Mouse (Mus musculus): ENCODE data around the gene Gpr88. TPM values are rescaled to one million over a fixed set of nuclear protein-coding genes. Genes with fewer than 3 reads are reported as not detected.

Gpr88 gene
- total and polyA plus RNA-seq, 2 experiments from 2014 or later, result 0.15 TPM; not detected in 1

DNA sequence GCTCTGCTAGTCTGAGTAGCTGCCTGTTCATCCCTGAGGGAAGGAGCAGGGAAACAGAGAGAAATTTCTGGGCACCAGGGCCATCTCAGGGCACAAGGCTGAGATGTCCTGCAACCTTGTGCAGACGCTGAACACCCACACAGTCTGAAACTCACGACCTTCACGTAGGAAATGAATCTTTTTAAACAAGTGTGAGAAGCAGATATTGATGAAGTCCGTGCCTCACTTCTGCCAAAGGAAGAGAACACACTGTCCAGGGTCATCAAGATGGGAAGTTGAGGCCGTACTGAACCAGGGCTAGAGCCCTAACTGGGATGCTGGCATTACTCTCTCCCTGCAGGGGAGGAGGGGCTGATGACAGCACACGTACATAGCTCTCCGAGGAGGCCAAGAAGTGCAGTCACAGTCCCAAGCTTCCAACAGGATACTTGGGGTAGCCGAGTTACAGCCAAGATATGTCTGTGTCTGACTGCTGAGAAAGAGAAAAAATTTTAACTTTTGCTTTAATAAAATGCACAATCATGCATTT is 46.9 kb downstream of the Gpr88 start:
- no peak overlapping the region for H3K27ac ChIP-seq (ENCODE audit: low read depth)
- no peak for TF ChIP-seq EP300 (IDR thresholded peaks at IDR 0.05; ENCODE audit: low read depth)
- no peak overlapping the region for H3K9ac ChIP-seq (replicated peaks; ENCODE audit: low read depth, low read length)
- DNase-seq (ENCODE audit: low spot score) (no peak), ATAC-seq (ENCODE audit: insufficient read depth, low read depth) (no peak)
- no peak overlapping the region for H3K4me3 ChIP-seq (ENCODE audit: low read depth, low read length)
- 0 out of 2 replicates have a peak, but pooled peaks cover 11% of the 10 kb centered on the region for H3K4me1 ChIP-seq (ENCODE audit: control insufficient read depth, insufficient read depth)
- H3K4me2 ChIP-seq (ENCODE audit: low read depth, low read length), result no peak overlapping the region
- WGBS, result 44% methylated on average over 8 of the region's 8 CpGs
- no peaks in the 10 kb centered on the region for H3K36me3 ChIP-seq (replicated peaks; ENCODE audit: control insufficient read depth, insufficient read depth, low read length)
- H3K27me3 ChIP-seq (ENCODE audit: control insufficient read depth, insufficient read depth, low read length), result no peaks in the 10 kb centered on the region
- no peaks in the 10 kb centered on the region for H3K9me3 ChIP-seq (replicated peaks; ENCODE audit: control insufficient read depth, low read length)

DNA sequence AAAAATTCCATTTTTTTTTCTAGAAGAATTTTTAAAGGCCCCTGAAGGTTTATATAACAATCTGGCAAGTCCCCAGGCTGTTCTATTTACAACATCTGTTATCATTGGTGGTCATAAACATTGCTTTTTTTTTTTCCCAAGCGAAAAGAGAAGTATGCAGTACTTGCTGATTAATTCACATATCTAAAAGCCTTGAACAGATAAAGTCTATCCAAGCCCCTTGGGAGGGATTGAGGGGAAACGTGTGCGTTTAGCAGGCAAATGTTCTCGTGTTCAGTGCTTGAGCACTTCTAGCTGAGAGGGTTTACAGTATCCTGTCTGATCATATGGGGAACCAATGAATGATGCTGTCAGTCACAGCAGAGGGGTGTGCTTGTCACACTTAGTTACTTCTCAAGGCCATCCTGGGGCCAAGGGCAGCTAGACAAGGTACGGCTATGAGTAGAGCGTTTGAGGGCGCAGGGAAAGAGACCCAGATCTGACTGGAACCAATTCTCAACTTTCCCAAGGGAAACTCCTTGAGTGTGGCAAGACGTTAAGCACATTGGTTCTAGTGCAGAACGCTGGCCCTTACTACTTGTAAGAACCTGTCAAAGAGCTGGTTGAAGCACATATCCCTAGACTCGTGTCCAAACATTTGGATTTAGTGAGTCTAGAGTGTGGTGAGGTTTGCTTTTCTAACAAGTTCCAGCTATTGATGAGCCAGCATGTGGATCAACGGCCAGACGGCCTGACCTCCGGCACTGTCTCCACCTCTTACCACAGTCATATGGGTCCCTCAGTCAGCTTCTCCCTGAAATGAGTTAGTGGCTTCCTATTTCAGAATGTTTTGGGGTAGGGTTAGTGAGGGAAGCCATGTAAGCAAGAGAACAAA is 47.7 kb downstream of the Gpr88 start:
- Histone ChIP-seq H3K36me3 (replicated peaks; ENCODE audit: control insufficient read depth, insufficient read depth, low read length) (no peaks in the 10 kb centered on the region), H3K9ac (replicated peaks; ENCODE audit: low read depth, low read length) (no peak overlapping the region), H3K27me3 (ENCODE audit: control insufficient read depth, insufficient read depth, low read length) (no peaks in the 10 kb centered on the region), H3K27ac (ENCODE audit: low read depth) (no peak overlapping the region; the same call in 1 of the 2 replicates), H3K4me2 (ENCODE audit: low read depth, low read length) (no peak overlapping the region), H3K4me3 (ENCODE audit: low read depth, low read length) (no peak overlapping the region), H3K9me3 (replicated peaks; ENCODE audit: control insufficient read depth, low read length) (no peaks in the 10 kb centered on the region), H3K4me1 (ENCODE audit: control insufficient read depth, insufficient read depth) (0 out of 2 replicates have a peak, but pooled peaks cover 11% of the 10 kb centered on the region)
- TF ChIP-seq CTCF (IDR thresholded peaks at IDR 0.05; ENCODE audit: low read depth) (no peak), EP300 (IDR thresholded peaks at IDR 0.05; ENCODE audit: low read depth) (no peak)
- WGBS, result 54% methylated on average over 13 of the region's 13 CpGs
- DNase-seq (ENCODE audit: low spot score) (no peak), ATAC-seq (ENCODE audit: insufficient read depth, low read depth) (no peak)

DNA sequence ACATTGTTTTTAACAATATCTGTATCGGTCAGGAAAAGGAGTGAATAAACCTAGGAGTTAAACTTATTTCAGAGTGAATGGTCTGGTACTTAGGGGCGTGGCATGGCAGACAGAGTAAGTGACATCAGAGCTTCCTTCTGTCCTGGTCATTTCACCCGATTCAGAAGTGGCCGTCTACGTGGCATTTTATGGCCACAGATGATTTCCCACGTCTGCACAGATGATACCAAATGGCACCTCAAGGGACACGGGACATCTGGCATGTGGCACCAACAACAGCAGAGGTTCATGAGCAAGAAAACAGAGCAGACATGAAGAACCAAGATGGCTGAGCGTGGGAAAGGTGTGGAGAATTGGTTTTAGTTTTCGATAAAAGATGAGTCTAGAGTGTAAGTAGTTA is 48.7 kb downstream of the Gpr88 start:
- Histone ChIP-seq H3K9me3 (replicated peaks; ENCODE audit: control insufficient read depth, low read length) (no peaks in the 10 kb centered on the region), H3K9ac (replicated peaks; ENCODE audit: low read depth, low read length) (no peak overlapping the region), H3K4me1 (ENCODE audit: control insufficient read depth, insufficient read depth) (0 out of 2 replicates have a peak, but pooled peaks cover 11% of the 10 kb centered on the region), H3K4me3 (ENCODE audit: low read depth, low read length) (no peak overlapping the region), H3K36me3 (replicated peaks; ENCODE audit: control insufficient read depth, insufficient read depth, low read length) (no peaks in the 10 kb centered on the region), H3K27me3 (ENCODE audit: control insufficient read depth, insufficient read depth, low read length) (no peaks in the 10 kb centered on the region), H3K27ac (ENCODE audit: low read depth) (0 out of 2 replicates have a peak overlapping the region, but pooled peaks have one; percentile 5), H3K4me2 (ENCODE audit: low read depth, low read length) (no peak overlapping the region)
- peak; percentile 48 for DNase-seq (ENCODE audit: low spot score)
- no peak for TF ChIP-seq CTCF (IDR thresholded peaks at IDR 0.05; ENCODE audit: low read depth)
- no peak for TF ChIP-seq EP300 (IDR thresholded peaks at IDR 0.05; ENCODE audit: low read depth)
- 0 out of 2 replicates have a peak, but pooled peaks have one; percentile 24 for ATAC-seq (ENCODE audit: insufficient read depth, low read depth)
- WGBS, result 62% methylated on average over 9 of the region's 9 CpGs

DNA sequence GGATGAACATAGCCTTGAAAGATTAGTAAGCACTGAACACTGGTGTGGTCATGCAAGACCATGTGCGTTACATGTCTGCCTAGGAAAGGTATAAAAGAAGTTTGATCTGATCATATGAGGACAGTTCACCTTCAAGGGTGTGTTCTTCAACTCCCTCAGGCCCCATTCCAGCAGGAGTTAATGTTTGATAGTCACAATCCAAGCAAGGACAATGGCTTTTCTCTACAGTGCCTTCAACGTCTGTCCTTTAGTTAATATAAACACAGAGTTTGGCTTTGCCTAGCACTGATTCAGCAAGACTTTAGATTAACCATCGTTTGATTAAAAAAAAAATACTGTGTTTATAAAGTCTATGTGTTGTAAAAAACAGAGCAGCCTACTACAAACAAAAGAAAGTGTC is 49.4 kb downstream of the Gpr88 start:
- Histone ChIP-seq H3K27ac (ENCODE audit: low read depth) (no peak overlapping the region), H3K27me3 (ENCODE audit: control insufficient read depth, insufficient read depth, low read length) (no peaks in the 10 kb centered on the region), H3K4me1 (ENCODE audit: control insufficient read depth, insufficient read depth) (0 out of 2 replicates have a peak, but pooled peaks cover 11% of the 10 kb centered on the region), H3K9me3 (replicated peaks; ENCODE audit: control insufficient read depth, low read length) (no peaks in the 10 kb centered on the region), H3K9ac (replicated peaks; ENCODE audit: low read depth, low read length) (no peak overlapping the region), H3K4me2 (ENCODE audit: low read depth, low read length) (no peak overlapping the region), H3K36me3 (replicated peaks; ENCODE audit: control insufficient read depth, insufficient read depth, low read length) (no peaks in the 10 kb centered on the region), H3K4me3 (ENCODE audit: low read depth, low read length) (no peak overlapping the region)
- no peak for DNase-seq (ENCODE audit: low spot score)
- 49% methylated on average over 3 of the region's 3 CpGs for WGBS
- no peak for ATAC-seq (ENCODE audit: insufficient read depth, low read depth)
- TF ChIP-seq EP300 (IDR thresholded peaks at IDR 0.05; ENCODE audit: low read depth), result no peak
- no peak for TF ChIP-seq CTCF (IDR thresholded peaks at IDR 0.05; ENCODE audit: low read depth)

DNA sequence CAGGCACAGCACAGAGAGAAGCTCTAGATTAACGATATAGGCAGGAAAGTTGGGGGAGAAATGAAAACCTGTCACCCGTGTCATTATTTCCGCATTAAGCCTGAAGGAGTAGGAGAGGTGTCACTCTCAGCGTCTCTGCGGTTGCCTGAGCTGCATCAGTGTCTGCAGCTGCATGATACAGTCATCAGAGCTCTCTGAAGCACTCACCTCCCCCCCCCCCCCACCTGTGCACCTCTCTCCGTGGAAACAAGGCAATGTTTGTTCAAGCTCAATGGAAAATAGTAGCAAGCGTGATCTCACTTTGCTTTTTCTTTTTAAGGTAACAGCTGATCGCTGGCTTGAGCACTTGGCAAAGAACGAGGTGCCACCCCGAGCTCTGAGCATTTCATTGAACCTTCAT is 53.2 kb downstream of the Gpr88 start:
- TF ChIP-seq CTCF (IDR thresholded peaks at IDR 0.05; ENCODE audit: low read depth) (no peak), EP300 (IDR thresholded peaks at IDR 0.05; ENCODE audit: low read depth) (no peak)
- Histone ChIP-seq H3K27me3 (ENCODE audit: control insufficient read depth, insufficient read depth, low read length) (no peaks in the 10 kb centered on the region), H3K9me3 (replicated peaks; ENCODE audit: control insufficient read depth, low read length) (no peaks in the 10 kb centered on the region), H3K4me2 (ENCODE audit: low read depth, low read length) (no peak overlapping the region), H3K9ac (replicated peaks; ENCODE audit: low read depth, low read length) (no peak overlapping the region), H3K4me1 (ENCODE audit: control insufficient read depth, insufficient read depth) (0 out of 2 replicates have a peak, but pooled peaks cover 6% of the 10 kb centered on the region), H3K27ac (ENCODE audit: low read depth) (no peak overlapping the region), H3K36me3 (replicated peaks; ENCODE audit: control insufficient read depth, insufficient read depth, low read length) (no peaks in the 10 kb centered on the region), H3K4me3 (ENCODE audit: low read depth, low read length) (no peak overlapping the region)
- 66% methylated on average over 10 of the region's 10 CpGs for WGBS
- ATAC-seq (ENCODE audit: insufficient read depth, low read depth) (no peak), DNase-seq (ENCODE audit: low spot score) (no peak)

Other genes with a start within 250 kb of the Gpr88 start
- 42.2 and 50.4 TPM in 2 replicates for gene Slc30a7, start 246.1 kb downstream of the Gpr88 start, total RNA-seq (2014; rRNA removed; ENCODE audit: low replicate concordance)
- gene Slc30a7, start 246.1 kb downstream of the Gpr88 start, polyA plus RNA-seq (2015; fragmentation: Nextera tagmentation; extraction: Ambion mirVana), result 8.4 and 9.7 TPM in 2 replicates
- gene Extl2, start 246.0 kb downstream of the Gpr88 start, total RNA-seq (2014; rRNA removed; ENCODE audit: low replicate concordance), result 15.0 and 38.2 TPM in 2 replicates
- gene Extl2, start 246.0 kb downstream of the Gpr88 start, polyA plus RNA-seq (2015; fragmentation: Nextera tagmentation; extraction: Ambion mirVana), result 21.0 and 21.8 TPM in 2 replicates
- gene Vcam1, start 123.8 kb downstream of the Gpr88 start, total RNA-seq (2014; rRNA removed; ENCODE audit: low replicate concordance), result 52.1 and 62.4 TPM in 2 replicates
- gene Vcam1, start 123.8 kb downstream of the Gpr88 start, polyA plus RNA-seq (2015; fragmentation: Nextera tagmentation; extraction: Ambion mirVana), result 49.3 and 51.3 TPM in 2 replicates
- gene Cdc14a, start 170.5 kb upstream of the Gpr88 start, total RNA-seq (2014; rRNA removed; ENCODE audit: low replicate concordance), result 3.0 and 6.1 TPM in 2 replicates
- gene Cdc14a, start 170.5 kb upstream of the Gpr88 start, polyA plus RNA-seq (2015; fragmentation: Nextera tagmentation; extraction: Ambion mirVana), result 2.2 and 2.5 TPM in 2 replicates